Mouse (Mus musculus) heart, embryonic 12.5 days (tissue): ENCODE data around the gene Aqp6. TPM values are rescaled to one million over a fixed set of nuclear protein-coding genes. Genes with fewer than 3 reads are reported as not detected.

Experiments
- ATAC-seq: fragments of 200-750 bp; cut with Nextera tagmentation; 2 replicates; pipeline ENCODE4 v1.8.0; 2017; ENCODE audit warnings: moderate TSS enrichment, moderate library complexity; ENCODE audit not compliant: insufficient number of reproducible peaks, low FRiP score
- H3K27ac ChIP-seq: fragments of 300-500 bp; sonication (generic); 2 replicates; pipeline ENCODE4 v1.5.1; 2016; ENCODE audit warnings: mild to moderate bottlenecking, moderate library complexity; ENCODE audit not compliant: poor library complexity, severe bottlenecking
- H3K27me3 ChIP-seq: fragments of 300-500 bp; sonication (generic); replicated peaks from 2 replicates; pipeline ENCODE4 v1.6.1; 2016; ENCODE audit warnings: mild to moderate bottlenecking, moderate library complexity
- H3K36me3 ChIP-seq: fragments of 300-500 bp; sonication (generic); 2 replicates; pipeline ENCODE4 v1.6.1; 2016; ENCODE audit warnings: mild to moderate bottlenecking, moderate library complexity
- H3K4me1 ChIP-seq: fragments of 300-500 bp; sonication (generic); replicated peaks from 2 replicates; pipeline ENCODE4 v1.6.1; 2016; ENCODE audit warnings: mild to moderate bottlenecking
- H3K4me2 ChIP-seq: fragments of 300-500 bp; sonication (generic); 2 replicates; pipeline ENCODE4 v1.6.1; 2016; ENCODE audit warnings: mild to moderate bottlenecking, moderate library complexity
- H3K4me3 ChIP-seq: fragments of 300-500 bp; sonication (generic); 2 replicates; pipeline ENCODE4 v1.5.1; 2016; ENCODE audit warnings: mild to moderate bottlenecking
- H3K9ac ChIP-seq: fragments of 300-500 bp; sonication (generic); 2 replicates; pipeline ENCODE4 v1.6.1; 2016; ENCODE audit warnings: mild to moderate bottlenecking, moderate library complexity
- H3K9me3 ChIP-seq: fragments of 300-500 bp; sonication (generic); replicated peaks from 2 replicates; pipeline ENCODE4 v1.6.1; 2016; ENCODE audit warnings: mild to moderate bottlenecking, moderate library complexity
- WGBS: fragments of 180-500 bp; shearing (Covaris S2); methylation state at CpG from one replicate; pipeline ENCODE4 v1.1.7; 2016; 5-methylcytosine and 5-hydroxymethylcytosine counted together
- polyA plus RNA-seq: library from polyadenylated mRNA; unstranded; fragments of >200 nt; fragmentation: Nextera tagmentation; extraction: Ambion mirVana; gene quantifications from 2 replicates; pipeline ENCODE4 v1.2.1, GENCODE M21; 2016

The Aqp6 gene
- not detected in 2 replicates for polyA plus RNA-seq

DNA sequence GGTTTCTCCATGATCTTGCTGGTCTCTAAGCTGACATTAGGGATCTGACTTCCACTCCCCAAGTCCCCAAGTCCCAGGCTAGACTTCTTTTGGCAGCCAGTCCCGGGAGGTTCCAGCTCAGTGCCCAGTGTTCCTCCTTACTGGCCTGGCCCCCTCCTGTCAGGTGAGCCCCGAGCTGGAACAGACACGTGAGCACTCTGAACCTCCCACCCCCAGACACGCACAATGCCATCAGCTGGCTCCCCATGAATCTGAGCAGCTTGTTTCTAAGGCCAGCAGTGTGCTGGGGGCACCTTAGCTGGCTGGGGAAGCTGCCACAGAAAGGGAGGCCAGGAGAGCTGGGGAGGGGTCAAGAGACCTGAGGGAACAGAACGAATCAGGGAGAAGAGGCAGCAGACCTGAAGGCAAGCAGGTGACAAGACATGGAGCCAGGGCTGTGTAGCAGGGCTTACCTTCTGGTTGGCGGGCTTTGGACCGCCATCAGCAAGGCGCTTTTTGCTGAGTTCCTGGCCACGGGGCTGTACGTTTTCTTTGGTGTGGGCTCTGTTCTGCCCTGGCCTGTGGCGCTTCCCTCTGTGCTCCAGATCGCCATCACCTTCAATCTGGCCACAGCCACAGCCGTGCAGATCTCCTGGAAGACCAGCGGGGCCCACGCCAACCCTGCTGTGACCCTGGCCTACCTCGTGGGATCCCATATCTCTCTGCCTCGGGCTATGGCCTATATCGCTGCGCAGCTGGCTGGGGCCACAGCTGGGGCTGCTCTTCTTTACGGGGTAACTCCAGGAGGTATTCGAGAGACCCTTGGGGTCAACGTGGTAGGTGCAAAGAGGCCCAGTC, at the start of gene Aqp6:
Gene Aqp6 (plus strand): TSS at position 415 of the 837 bp plus-strand sequence.
- Histone ChIP-seq H3K4me1 (peaks cover 42% of the 10 kb centered on the region), H3K36me3 (no peaks in the 10 kb centered on the region), H3K27me3 (peaks cover 56% of the 10 kb centered on the region), H3K9ac (no peak within 1 kb of the TSS), H3K4me2 (no peak within 1 kb of the TSS), H3K9me3 (no peaks in the 10 kb centered on the region), H3K27ac (no peak within 1 kb of the TSS), H3K4me3 (no peak within 1 kb of the TSS)
- ATAC-seq = no peak
- WGBS = 55% methylated on average over 22 of the region's 22 CpGs

DNA sequence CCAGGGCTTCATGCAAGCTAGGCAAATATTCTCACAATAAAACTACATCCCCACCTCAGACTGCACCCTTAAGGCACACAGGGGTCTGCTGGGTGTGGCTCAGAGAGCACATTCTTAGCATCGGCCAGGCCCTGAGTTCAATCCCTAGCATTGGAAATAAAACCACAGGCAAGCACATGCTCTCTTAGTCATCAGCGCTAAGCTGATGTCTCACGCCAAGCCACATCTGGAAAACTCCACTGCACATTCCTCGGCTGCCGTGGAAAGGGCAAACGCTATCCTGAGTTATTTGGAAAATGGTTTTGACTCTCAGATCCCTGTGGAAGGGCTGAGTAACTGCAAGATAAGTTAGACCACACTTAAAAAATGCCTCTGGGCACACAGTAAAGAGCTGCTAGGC, 47.4 kb upstream of the Aqp6 start:
- no peak overlapping the region for H3K9ac ChIP-seq
- WGBS = 48% methylated on average over 6 of the region's 6 CpGs
- peaks cover 47% of the 10 kb centered on the region for H3K27me3 ChIP-seq
- no peaks in the 10 kb centered on the region for H3K36me3 ChIP-seq
- no peak overlapping the region for H3K27ac ChIP-seq
- H3K9me3 ChIP-seq = no peaks in the 10 kb centered on the region
- H3K4me2 ChIP-seq = no peak overlapping the region
- no peaks in the 10 kb centered on the region for H3K4me1 ChIP-seq
- no peak for ATAC-seq
- H3K4me3 ChIP-seq = no peak overlapping the region

DNA sequence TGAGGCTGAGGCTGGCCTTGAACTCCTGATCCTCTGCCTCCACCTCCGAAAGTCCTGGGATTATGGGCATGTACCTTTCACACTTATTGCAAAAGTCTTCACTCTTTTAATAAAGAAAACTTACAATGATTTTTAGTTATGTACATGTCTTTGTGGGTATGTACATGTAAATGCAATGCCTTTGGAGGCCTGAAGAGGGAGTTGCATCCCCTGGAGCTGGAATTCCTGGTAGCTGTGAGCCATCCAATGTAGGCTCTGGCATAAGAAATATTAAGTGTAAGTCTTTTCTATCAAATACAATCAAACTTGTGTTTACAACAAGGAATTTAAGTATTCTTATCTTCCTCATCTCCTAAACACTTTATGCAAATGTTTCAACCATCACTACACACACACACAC, 42.3 kb upstream of the Aqp6 start:
- ATAC-seq = no peak
- no peaks in the 10 kb centered on the region for H3K4me1 ChIP-seq
- H3K27me3 ChIP-seq = peaks cover 61% of the 10 kb centered on the region
- no peaks in the 10 kb centered on the region for H3K36me3 ChIP-seq
- H3K9me3 ChIP-seq = no peaks in the 10 kb centered on the region
- H3K27ac ChIP-seq = no peak overlapping the region
- H3K4me3 ChIP-seq = no peak overlapping the region
- H3K9ac ChIP-seq = no peak overlapping the region
- WGBS = 87% methylated on average over 1 of the region's 1 CpGs
- no peak overlapping the region for H3K4me2 ChIP-seq

DNA sequence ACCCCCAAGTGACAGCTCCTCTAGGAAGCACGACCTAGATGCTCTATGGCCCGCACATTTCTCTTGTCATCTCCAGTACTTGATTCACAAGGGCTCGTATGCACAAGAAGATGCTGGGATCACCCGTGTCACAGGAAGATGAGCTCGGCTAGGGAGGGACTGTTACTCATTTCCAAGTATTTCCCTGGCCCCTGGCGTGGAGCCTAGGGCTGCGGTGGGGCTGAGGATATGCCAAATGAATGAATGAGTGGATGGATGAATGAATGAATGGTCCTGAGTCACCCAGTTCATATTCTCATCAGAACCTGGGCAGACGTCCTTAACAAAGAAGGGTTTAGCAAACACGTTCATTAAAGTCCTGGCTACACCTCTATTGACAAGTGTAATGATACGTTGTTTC, 41.0 kb upstream of the Aqp6 start:
- Histone ChIP-seq H3K27ac (no peak overlapping the region), H3K9me3 (no peaks in the 10 kb centered on the region), H3K4me3 (no peak overlapping the region), H3K9ac (no peak overlapping the region), H3K4me2 (no peak overlapping the region), H3K27me3 (peaks cover 66% of the 10 kb centered on the region), H3K36me3 (no peaks in the 10 kb centered on the region), H3K4me1 (no peaks in the 10 kb centered on the region)
- 75% methylated on average over 10 of the region's 10 CpGs for WGBS
- no peak for ATAC-seq

DNA sequence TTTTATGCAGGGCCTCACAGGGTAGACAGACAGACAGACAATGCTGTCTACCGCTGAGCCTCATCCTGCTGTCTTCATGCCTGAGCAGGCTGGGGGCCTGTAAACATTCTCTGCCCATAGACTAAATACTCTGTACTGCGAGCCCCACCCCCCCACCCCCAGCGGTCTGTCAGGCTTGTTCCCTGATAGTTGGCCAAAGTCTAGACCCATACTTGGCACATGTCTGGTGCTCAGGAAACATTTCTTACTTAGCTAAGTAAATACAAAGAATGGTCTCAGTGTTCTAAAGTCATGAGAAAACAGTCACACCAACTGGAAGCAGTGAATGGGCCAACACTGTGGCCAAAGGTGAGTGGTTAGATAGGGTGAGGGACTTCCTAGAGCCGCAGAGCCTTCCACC, 33.8 kb upstream of the Aqp6 start:
- peaks cover 79% of the 10 kb centered on the region for H3K27me3 ChIP-seq
- H3K4me2 ChIP-seq = no peak overlapping the region
- H3K36me3 ChIP-seq = no peaks in the 10 kb centered on the region
- H3K4me3 ChIP-seq = no peak overlapping the region
- WGBS = 82% methylated on average over 4 of the region's 4 CpGs
- H3K27ac ChIP-seq = no peak overlapping the region
- no peak for ATAC-seq
- H3K4me1 ChIP-seq = no peaks in the 10 kb centered on the region
- peaks cover 4% of the 10 kb centered on the region; the same call in 1 of the 2 replicates for H3K9me3 ChIP-seq
- no peak overlapping the region for H3K9ac ChIP-seq

DNA sequence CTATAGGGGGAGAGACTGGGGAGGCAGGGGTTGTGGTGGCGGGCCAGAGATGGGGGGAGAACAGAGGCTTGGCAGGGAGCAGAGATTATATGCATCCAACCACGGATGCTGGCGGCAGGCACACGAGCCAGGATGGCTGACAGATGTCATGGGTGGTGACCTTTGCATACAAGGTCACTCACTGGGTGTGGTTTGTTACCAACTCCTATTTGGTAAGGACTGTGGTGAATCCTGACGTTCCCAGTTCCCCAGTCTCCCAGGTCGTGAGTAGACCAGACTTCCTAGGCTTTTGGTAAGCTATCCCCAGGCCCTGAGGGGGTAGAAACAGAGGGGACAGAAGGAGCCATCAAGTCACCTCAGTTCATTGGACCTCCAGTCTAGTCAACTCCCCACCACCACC, 32.5 kb upstream of the Aqp6 start:
- 74% methylated on average over 6 of the region's 6 CpGs for WGBS
- ATAC-seq = no peak
- Histone ChIP-seq H3K27ac (no peak overlapping the region), H3K9me3 (peaks cover 4% of the 10 kb centered on the region; the same call in 1 of the 2 replicates), H3K36me3 (no peaks in the 10 kb centered on the region), H3K4me3 (no peak overlapping the region), H3K9ac (no peak overlapping the region), H3K4me2 (no peak overlapping the region), H3K4me1 (no peaks in the 10 kb centered on the region), H3K27me3 (peaks cover 80% of the 10 kb centered on the region)

DNA sequence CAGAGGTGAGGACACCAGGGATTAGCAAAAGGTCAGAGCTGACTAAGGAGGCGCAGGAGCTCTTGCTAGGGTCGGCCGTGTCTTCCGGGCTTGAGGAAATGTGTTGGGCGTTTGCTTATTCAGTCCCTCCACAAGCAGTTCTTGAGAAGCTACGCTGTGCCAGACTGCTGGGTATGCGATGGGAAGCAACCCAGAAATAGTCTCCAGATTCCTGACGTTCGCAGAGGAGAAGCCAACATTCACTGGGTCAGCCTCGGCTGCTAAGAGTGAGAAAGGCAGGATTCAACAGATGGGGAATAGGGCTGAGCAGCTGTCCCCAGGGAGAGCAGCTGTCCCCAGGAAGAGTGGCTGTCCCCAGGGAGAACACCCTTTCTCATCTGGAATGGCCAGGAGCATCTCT, 32.1 kb upstream of the Aqp6 start:
- Histone ChIP-seq H3K9ac (no peak overlapping the region), H3K9me3 (peaks cover 4% of the 10 kb centered on the region; the same call in 1 of the 2 replicates), H3K4me1 (no peaks in the 10 kb centered on the region), H3K36me3 (no peaks in the 10 kb centered on the region), H3K27ac (no peak overlapping the region), H3K4me3 (no peak overlapping the region), H3K4me2 (no peak overlapping the region), H3K27me3 (peaks cover 80% of the 10 kb centered on the region)
- 68% methylated on average over 10 of the region's 10 CpGs for WGBS
- ATAC-seq = no peak

DNA sequence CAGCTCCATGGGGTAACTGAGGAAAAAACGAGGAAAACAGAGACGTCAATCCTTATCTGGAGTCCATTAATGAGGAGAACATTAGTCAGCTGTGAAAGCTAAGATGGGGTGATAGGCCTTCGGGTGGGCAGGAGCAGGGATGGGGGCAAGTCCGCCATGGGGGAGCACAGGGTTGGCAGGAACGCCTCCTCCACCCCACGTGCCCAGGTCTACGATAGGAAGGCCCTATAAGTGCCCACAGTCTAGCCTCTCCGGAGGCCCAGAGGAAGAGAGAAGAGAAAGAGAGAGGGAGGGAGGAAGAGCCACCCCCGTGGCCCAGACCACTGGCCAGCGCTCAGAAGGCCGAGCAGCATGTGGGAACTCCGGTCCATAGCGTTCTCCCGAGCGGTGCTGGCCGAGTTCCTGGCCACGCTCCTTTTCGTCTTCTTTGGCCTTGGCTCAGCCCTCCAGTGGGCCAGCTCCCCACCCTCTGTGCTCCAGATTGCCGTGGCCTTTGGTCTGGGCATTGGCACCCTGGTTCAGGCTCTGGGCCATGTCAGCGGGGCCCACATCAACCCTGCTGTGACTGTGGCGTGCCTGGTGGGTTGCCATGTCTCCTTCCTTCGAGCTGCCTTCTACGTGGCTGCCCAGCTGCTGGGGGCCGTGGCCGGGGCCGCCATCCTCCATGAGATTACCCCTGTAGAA, 22.3 kb upstream of the Aqp6 start, which contains the start of gene Aqp2:
Gene Aqp2 (plus strand): TSS at position 254 of the 684 bp plus-strand sequence.
- Histone ChIP-seq H3K9me3 (no peaks in the 10 kb centered on the region), H3K4me3 (no peak within 1 kb of the TSS), H3K9ac (no peak within 1 kb of the TSS), H3K4me1 (peaks cover 6% of the 10 kb centered on the region), H3K27ac (no peak within 1 kb of the TSS), H3K36me3 (no peaks in the 10 kb centered on the region), H3K27me3 (peaks cover 90% of the 10 kb centered on the region), H3K4me2 (no peak within 1 kb of the TSS)
- 74% methylated on average over 25 of the region's 26 CpGs for WGBS
- no peak for ATAC-seq

DNA sequence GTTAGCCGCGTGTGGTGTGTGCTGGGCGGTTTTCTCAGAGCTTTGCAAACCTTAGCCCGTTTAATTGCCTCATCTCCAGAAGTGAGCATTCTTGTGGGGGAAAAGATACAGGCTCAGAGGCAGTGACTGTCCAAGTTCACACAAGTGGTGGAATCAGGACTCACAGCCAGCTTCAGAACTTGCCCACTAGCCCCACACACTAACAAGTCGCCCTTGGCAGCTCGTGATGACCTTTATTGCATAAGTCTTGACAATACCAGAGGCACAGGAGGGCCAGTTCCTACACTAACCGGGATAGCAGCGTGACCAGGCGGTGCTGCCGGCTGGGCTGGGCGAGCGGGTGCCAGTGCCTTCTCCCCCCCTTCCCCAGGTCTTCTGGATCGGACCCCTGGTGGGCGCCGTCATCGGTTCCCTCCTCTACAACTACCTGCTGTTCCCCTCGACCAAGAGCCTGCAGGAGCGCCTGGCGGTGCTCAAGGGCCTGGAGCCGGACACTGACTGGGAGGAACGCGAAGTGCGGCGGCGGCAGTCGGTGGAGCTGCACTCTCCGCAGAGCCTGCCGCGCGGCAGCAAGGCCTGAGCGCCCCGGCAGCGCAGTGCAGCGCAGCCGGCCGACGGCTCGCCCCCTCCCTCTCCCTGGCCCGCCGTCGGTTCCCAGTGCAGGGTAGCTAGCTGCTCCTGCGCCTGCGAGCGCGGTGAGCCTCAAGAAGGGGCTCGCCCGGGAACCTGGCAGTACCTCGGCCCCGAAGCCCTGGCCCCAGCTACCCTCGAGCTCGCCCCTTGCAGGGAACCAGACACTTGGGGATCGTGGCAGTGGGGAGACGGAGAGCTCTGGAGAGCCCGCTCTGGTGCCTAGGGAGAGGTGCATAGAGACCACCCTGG, 17.5 kb upstream of the Aqp6 start:
- H3K27me3 ChIP-seq = peaks cover 97% of the 10 kb centered on the region
- no peaks in the 10 kb centered on the region for H3K36me3 ChIP-seq
- H3K4me1 ChIP-seq = peaks cover 25% of the 10 kb centered on the region
- peak overlapping the region; percentile 41 for H3K4me3 ChIP-seq
- ATAC-seq = no peak
- H3K27ac ChIP-seq = no peak overlapping the region
- H3K9me3 ChIP-seq = no peaks in the 10 kb centered on the region
- peak overlapping the region; percentile 52 for H3K9ac ChIP-seq
- peak overlapping the region; percentile 66 for H3K4me2 ChIP-seq
- 3% methylated on average over 54 of the region's 54 CpGs for WGBS

DNA sequence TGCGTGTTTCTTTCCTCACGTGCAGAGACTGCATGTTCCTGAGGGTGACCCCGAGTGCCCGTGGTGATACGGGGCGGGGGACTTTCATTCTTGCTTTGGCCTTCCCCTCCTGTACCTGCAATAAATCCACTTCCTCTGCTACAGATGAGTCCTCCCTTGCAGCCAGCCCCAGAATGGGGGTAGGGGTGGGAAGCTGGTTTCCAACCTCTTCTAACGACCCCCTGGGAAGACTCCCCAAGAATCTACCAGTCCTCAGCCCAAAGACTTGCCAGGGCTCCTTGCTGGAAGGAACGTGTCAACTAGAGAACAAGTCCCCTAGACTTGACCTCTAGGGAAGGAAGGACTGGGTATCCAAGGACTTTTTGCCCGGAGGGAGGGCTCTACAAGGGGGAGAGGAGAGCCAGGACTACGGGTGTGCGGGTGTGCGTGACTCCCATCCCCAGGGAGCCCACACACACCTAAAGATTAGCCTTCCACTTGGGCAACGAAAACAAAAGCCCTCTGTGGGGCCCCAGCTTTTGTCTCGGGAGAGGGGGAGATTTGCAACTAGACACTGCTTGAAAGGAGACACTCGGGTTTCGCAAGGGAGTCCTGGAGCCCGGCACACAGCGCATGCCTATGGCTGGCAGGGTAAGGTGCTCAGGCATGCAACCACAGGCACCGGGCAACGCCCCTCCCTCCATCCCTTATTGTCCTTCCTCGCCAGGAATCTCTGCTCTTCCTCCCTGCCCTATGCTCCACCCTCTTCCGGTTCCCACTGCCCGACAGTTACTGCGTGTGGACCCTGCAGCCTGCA, 16.6 kb upstream of the Aqp6 start:
- Histone ChIP-seq H3K27me3 (peaks cover 97% of the 10 kb centered on the region), H3K9ac (no peak overlapping the region), H3K4me1 (peaks cover 31% of the 10 kb centered on the region), H3K36me3 (no peaks in the 10 kb centered on the region), H3K27ac (no peak overlapping the region), H3K4me3 (peak overlapping the region; percentile 41), H3K9me3 (no peaks in the 10 kb centered on the region), H3K4me2 (peak overlapping the region; percentile 66)
- WGBS = 5% methylated on average over 24 of the region's 24 CpGs
- no peak for ATAC-seq
